Mouse (Mus musculus): ENCODE data around the gene Gm19402. TPM values are rescaled to one million over a fixed set of nuclear protein-coding genes. Genes with fewer than 3 reads are reported as not detected.

Gm19402 gene
- polyA plus RNA-seq, 1 experiment from 2014 or later, result not detected

DNA sequence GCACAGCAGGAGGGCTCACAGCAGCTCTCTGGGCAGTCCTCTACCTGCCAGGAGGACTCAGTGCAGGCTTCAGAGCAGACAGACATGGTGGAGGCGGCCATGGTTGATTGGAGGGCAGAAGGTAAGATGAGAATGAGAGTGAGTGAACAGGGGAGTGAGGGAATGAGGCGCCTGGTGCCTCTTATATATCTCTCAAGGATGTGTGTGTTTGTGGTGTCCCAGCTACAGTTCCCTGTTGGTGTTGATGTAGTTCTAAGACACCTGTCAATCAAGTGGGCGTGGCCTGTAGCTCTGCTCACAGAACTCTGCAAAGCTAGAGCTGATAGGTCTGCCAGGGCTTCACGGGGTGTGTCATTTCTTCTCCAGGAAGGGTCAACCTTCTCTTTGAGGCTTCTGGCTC, 6.6 kb upstream of the Gm19402 start, which contains the start of gene Gm9508:
Gm9508 (minus strand) TSS at position 101 of the 400 bp plus-strand sequence.
- H3K4me1 ChIP-seq, result no peaks in the 10 kb centered on the region
- no peak within 1 kb of the TSS for H3K4me3 ChIP-seq
- no peaks in the 10 kb centered on the region for H3K27me3 ChIP-seq
- H3K9me3 ChIP-seq, result no peaks in the 10 kb centered on the region
- 37% methylated on average over 4 of the region's 4 CpGs for WGBS
- no peak within 1 kb of the TSS for H3K27ac ChIP-seq (replicated peaks)
- no peaks in the 10 kb centered on the region for H3K36me3 ChIP-seq
- ATAC-seq (ENCODE audit: low FRiP score, low read depth), result no peak
- no peak within 1 kb of the TSS for H3K9ac ChIP-seq (replicated peaks)
- H3K4me2 ChIP-seq (replicated peaks), result no peak within 1 kb of the TSS

DNA sequence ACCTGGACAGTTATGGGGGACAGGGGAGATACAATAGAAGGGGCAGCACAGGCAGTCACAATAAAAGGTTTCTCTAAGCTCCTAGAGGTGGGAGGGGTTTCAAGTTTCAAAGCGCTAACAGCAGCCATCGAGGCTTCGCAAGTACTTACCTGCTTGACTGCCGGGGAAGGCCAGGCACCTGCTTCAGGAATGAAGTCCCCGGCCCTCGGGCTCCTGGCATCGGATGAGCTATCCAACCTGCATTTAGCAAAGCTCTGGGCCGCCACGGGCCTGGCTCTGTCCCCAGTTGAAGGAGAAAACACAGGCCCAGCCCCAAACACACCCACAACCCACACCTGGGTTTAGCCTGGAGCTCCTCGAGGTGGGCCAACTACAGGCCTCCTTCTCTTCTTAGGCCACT, 3.5 kb downstream of the Gm19402 start:
- H3K4me3 ChIP-seq, result no peak overlapping the region
- H3K36me3 ChIP-seq, result no peaks in the 10 kb centered on the region
- H3K27me3 ChIP-seq, result peaks cover 46% of the 10 kb centered on the region
- H3K9me3 ChIP-seq, result no peaks in the 10 kb centered on the region
- no peak for ATAC-seq (ENCODE audit: low FRiP score, low read depth)
- H3K27ac ChIP-seq (replicated peaks), result no peak overlapping the region
- H3K4me2 ChIP-seq (replicated peaks), result no peak overlapping the region
- H3K4me1 ChIP-seq, result peaks cover 20% of the 10 kb centered on the region
- no peak overlapping the region for H3K9ac ChIP-seq (replicated peaks)
- WGBS, result 31% methylated on average over 10 of the region's 10 CpGs

DNA sequence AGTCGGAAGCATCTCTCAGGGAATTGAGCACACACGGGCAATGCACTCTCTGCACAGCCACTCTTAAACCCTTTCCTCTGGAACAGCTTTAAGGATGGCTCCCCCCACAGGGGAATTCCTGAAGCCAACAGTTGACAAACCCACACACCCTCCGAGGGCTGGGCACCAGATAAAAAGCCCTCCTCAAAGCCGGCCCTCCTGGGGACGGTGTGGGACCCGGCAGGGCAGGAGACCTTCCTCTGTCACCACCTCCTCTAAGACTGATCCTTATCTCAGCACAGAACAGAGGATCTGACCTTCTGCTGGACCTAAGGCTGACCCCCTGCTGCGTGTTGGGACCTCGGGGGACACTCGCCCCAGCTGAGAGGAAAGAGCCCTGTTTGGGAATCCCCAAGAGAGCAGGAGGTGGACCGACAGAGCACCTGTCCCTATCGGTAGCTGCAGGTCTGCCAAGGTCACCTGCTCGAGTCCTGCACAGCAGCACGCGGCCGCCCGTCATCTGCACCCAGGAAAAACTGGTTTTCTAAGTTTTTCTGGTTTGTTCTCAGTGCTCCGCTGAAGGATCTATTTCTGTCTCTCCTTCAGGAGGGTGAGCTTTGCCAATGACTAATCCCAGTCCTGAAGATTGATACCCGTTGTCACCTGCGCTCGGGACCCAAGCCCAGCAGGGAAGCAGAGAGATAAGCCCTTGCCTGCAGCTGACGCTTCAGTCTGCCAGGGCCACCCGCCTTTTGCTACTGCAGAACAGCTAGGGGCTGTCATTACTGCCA, 4.5 kb downstream of the Gm19402 start, which contains the start of gene Tspear:
Tspear (plus strand) TSS at position 675 of the 770 bp plus-strand sequence.
- no peak for ATAC-seq (ENCODE audit: low FRiP score, low read depth)
- Histone ChIP-seq H3K4me3 (no peak within 1 kb of the TSS), H3K27ac (replicated peaks) (no peak within 1 kb of the TSS), H3K9me3 (no peaks in the 10 kb centered on the region), H3K4me2 (replicated peaks) (no peak within 1 kb of the TSS), H3K36me3 (no peaks in the 10 kb centered on the region), H3K27me3 (peaks cover 46% of the 10 kb centered on the region), H3K9ac (replicated peaks) (no peak within 1 kb of the TSS), H3K4me1 (peaks cover 20% of the 10 kb centered on the region)
- WGBS, result 8% methylated on average over 20 of the region's 22 CpGs

DNA sequence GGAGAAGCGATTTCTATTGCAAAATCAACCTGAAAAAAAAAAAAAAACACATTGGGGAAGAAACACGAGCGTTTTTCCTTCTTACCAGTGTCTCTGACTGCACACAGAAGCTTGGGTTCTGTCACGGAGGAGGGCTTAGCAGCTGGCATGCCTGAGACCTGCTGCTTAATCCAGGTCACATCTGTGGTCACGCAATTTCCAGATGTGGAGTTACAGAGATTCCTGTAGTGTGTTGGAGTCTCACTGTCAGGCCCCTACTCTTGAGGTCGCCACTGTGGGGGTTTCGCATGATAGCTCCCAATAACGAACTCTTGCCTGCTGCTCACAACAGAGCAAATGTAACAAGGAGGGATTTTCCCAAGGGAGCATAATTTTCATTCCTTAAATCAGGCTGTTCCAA, 6.4 kb downstream of the Gm19402 start:
- peaks cover 12% of the 10 kb centered on the region; the same call in 1 of the 2 replicates for H3K4me1 ChIP-seq
- H3K4me3 ChIP-seq, result no peak overlapping the region
- 37% methylated on average over 8 of the region's 8 CpGs for WGBS
- ATAC-seq (ENCODE audit: low FRiP score, low read depth), result no peak
- H3K36me3 ChIP-seq, result no peaks in the 10 kb centered on the region
- peaks cover 51% of the 10 kb centered on the region for H3K27me3 ChIP-seq
- no peaks in the 10 kb centered on the region for H3K9me3 ChIP-seq
- H3K27ac ChIP-seq (replicated peaks), result no peak overlapping the region
- H3K9ac ChIP-seq (replicated peaks), result no peak overlapping the region
- no peak overlapping the region for H3K4me2 ChIP-seq (replicated peaks)

DNA sequence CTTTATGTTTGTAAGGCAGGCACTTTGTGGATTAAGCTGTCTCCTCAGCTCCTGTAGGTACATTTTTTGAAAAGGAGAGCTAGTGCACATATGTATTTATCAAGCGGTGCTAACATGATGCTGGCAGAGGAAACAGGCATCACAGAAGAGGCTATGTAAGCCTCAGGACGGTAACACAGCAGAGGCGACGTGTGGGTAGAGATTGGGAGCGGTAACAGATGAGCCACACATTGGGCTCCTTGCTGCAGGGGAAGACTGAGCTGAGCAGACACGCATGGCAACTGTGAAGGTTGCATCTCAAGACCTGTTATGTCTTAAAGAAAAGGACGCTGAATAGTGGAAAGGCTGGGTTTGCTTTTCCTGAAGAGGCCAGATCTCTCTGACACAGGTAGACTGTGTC, 7.6 kb downstream of the Gm19402 start:
- Histone ChIP-seq H3K27me3 (peaks cover 51% of the 10 kb centered on the region), H3K9ac (replicated peaks) (no peak overlapping the region), H3K27ac (replicated peaks) (no peak overlapping the region), H3K9me3 (no peaks in the 10 kb centered on the region), H3K36me3 (no peaks in the 10 kb centered on the region), H3K4me3 (no peak overlapping the region), H3K4me2 (replicated peaks) (no peak overlapping the region), H3K4me1 (peaks cover 15% of the 10 kb centered on the region)
- no peak for ATAC-seq (ENCODE audit: low FRiP score, low read depth)
- 81% methylated on average over 7 of the region's 7 CpGs for WGBS

DNA sequence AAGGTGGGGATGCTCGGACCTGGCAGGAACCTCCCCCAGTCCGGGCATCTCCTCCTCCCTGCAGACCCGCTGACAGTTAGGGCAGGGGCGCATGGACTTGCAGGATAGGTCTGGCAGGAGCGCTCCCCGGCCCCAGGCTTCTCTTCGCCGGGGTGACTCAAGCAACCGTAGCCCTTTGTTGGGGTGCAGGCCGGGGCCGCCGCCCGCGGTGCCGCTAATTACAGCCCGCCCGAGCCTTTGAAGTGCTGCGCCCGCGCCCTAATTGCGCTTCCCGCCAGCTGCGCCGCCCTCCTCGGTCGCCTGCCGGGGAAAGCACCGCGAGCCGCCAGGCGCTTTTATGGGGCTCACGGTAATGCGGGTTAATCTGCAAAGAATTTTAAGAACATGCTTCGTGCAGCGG, 13.0 kb downstream of the Gm19402 start:
- Histone ChIP-seq H3K4me2 (replicated peaks) (peak overlapping the region; percentile 60), H3K27me3 (peaks cover 41% of the 10 kb centered on the region), H3K4me1 (peaks cover 20% of the 10 kb centered on the region), H3K9ac (replicated peaks) (no peak overlapping the region), H3K27ac (replicated peaks) (0 out of 2 replicates have a peak overlapping the region, but pooled peaks have one; percentile 39), H3K4me3 (peak overlapping the region; percentile 29), H3K36me3 (no peaks in the 10 kb centered on the region), H3K9me3 (no peaks in the 10 kb centered on the region)
- WGBS, result under 1% methylated on average over 35 of the region's 35 CpGs
- ATAC-seq (ENCODE audit: low FRiP score, low read depth), result peak; percentile 66

DNA sequence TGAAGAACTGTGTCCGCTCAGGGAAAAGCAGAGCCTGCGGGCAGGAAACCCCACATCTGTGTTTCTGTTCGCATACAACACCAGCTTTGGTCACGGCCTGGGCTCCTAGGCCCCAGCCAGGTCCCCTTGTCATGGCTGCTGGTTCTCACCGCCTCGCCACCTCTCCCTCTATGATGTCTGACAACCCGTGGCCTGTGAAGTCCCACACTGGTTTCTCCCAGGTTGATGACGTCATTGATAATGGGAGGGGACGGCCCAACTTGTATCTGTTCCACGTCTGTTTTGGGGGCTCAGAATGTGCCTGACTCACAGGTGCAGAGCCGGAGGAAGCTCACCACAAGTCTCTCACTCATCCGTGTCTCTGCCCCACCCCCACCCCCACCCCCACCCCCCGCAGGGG, 16.8 kb downstream of the Gm19402 start:
- WGBS, result 59% methylated on average over 13 of the region's 13 CpGs
- ATAC-seq (ENCODE audit: low FRiP score, low read depth), result no peak

DNA sequence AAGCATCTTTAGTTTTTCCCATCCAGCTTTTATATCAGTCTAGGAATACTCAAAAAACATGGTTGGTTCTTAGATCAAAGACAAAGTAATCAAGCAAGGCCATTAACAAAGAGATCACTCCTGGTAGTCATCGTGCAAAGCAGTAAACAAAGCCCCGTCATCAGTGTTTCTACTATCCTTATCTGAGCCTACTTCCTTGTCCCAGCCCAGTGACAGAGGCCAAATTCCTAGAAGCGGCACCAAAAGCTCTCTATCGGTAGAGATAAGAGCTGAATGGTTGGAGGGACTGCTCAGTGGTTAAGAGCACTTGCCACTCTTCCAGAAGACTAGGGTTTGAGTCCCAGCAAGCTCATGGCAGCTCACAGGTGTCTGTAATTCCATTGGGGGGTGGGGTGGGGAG, 19.0 kb downstream of the Gm19402 start:
- Histone ChIP-seq H3K27ac (replicated peaks) (no peak overlapping the region), H3K4me2 (replicated peaks) (no peak overlapping the region), H3K27me3 (peaks cover 11% of the 10 kb centered on the region), H3K9me3 (no peaks in the 10 kb centered on the region), H3K36me3 (no peaks in the 10 kb centered on the region), H3K4me1 (0 out of 2 replicates have a peak, but pooled peaks cover 6% of the 10 kb centered on the region), H3K9ac (replicated peaks) (no peak overlapping the region), H3K4me3 (no peak overlapping the region)
- no peak for ATAC-seq (ENCODE audit: low FRiP score, low read depth)
- WGBS, result 91% methylated on average over 4 of the region's 4 CpGs

More for the DNA sequence above, 16.8 kb downstream of the Gm19402 start:
- Histone ChIP-seq H3K4me2 (replicated peaks) (no peak overlapping the region), H3K27ac (replicated peaks) (no peak overlapping the region), H3K9me3 (no peaks in the 10 kb centered on the region), H3K36me3 (no peaks in the 10 kb centered on the region), H3K4me1 (peaks cover 20% of the 10 kb centered on the region), H3K4me3 (no peak overlapping the region), H3K27me3 (peaks cover 33% of the 10 kb centered on the region), H3K9ac (replicated peaks) (no peak overlapping the region)

DNA sequence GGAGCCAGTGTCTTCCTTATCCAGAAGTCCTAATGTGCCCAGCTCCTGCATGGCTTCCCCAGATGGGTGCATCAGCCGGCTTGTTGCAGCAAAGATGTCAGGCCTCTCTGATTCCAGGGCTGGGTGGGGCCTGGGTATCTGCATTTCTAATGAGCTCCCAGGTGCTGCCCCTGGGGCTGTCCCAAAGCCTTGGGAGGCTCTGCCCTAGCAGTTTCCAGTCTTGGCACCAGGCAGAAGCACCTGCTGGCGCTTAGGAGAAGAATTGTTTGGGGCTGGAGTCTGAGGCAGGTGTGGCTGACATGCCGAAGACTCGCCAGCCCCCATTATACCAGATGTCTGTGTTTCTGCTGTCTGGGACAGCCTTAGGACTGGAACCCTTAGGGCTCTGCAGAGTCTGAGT, 19.8 kb downstream of the Gm19402 start:
- Histone ChIP-seq H3K27ac (replicated peaks) (no peak overlapping the region), H3K4me3 (no peak overlapping the region), H3K9ac (replicated peaks) (no peak overlapping the region), H3K4me2 (replicated peaks) (no peak overlapping the region), H3K4me1 (0 out of 2 replicates have a peak, but pooled peaks cover 6% of the 10 kb centered on the region), H3K27me3 (peaks cover 3% of the 10 kb centered on the region), H3K9me3 (no peaks in the 10 kb centered on the region), H3K36me3 (no peaks in the 10 kb centered on the region)
- no peak for ATAC-seq (ENCODE audit: low FRiP score, low read depth)
- 70% methylated on average over 4 of the region's 4 CpGs for WGBS

DNA sequence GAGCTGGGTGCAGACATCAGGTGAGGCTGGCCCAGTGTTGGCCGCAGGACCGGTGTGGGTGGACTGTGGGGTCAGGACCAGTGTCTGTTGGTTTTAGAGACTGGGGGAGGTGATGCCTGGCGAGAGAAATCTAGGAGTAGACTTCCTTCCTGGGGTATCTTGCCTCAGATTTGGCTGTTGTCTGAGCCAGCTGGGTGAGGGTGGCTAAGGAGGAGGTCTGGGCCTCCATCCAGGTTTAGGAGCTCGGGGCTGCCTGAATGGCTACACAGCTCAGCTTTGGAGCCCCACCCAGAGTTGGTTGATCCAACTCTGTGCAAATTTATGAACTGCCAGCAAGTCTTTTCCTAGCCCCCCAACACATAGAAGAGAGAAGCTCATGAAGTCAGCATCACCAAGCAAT, 23.2 kb downstream of the Gm19402 start:
- H3K9me3 ChIP-seq, result no peaks in the 10 kb centered on the region
- no peaks in the 10 kb centered on the region for H3K27me3 ChIP-seq
- no peak overlapping the region for H3K27ac ChIP-seq (replicated peaks)
- H3K36me3 ChIP-seq, result no peaks in the 10 kb centered on the region
- H3K4me3 ChIP-seq, result no peak overlapping the region
- no peak overlapping the region for H3K4me2 ChIP-seq (replicated peaks)
- WGBS, result 89% methylated on average over 4 of the region's 4 CpGs
- H3K4me1 ChIP-seq, result no peaks in the 10 kb centered on the region
- H3K9ac ChIP-seq (replicated peaks), result no peak overlapping the region
- no peak for ATAC-seq (ENCODE audit: low FRiP score, low read depth)

DNA sequence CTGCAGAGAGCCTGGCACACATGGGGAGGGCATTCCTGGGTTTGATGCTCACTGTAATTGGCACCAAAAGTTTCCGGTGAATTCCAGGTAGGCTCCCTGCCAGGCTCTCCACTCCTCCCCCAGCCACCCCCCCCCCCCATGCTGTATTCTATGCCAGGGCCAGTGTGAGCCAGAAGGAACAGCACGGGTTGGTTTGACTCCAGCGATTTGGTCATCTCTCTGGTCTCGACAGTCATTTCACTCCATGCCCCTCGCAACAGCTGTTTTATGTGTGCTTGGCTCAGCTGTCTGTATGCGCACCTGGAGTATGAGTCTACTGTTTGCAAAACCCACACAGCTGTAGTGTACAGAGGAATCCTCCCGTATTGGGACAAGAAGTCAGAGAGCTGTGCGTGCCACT, 24.2 kb downstream of the Gm19402 start:
- no peak overlapping the region for H3K4me3 ChIP-seq
- H3K27ac ChIP-seq (replicated peaks), result no peak overlapping the region
- no peaks in the 10 kb centered on the region for H3K9me3 ChIP-seq
- no peak for ATAC-seq (ENCODE audit: low FRiP score, low read depth)
- WGBS, result 85% methylated on average over 8 of the region's 8 CpGs
- H3K4me2 ChIP-seq (replicated peaks), result no peak overlapping the region
- H3K4me1 ChIP-seq, result no peaks in the 10 kb centered on the region
- H3K27me3 ChIP-seq, result no peaks in the 10 kb centered on the region
- no peak overlapping the region for H3K9ac ChIP-seq (replicated peaks)
- H3K36me3 ChIP-seq, result no peaks in the 10 kb centered on the region

DNA sequence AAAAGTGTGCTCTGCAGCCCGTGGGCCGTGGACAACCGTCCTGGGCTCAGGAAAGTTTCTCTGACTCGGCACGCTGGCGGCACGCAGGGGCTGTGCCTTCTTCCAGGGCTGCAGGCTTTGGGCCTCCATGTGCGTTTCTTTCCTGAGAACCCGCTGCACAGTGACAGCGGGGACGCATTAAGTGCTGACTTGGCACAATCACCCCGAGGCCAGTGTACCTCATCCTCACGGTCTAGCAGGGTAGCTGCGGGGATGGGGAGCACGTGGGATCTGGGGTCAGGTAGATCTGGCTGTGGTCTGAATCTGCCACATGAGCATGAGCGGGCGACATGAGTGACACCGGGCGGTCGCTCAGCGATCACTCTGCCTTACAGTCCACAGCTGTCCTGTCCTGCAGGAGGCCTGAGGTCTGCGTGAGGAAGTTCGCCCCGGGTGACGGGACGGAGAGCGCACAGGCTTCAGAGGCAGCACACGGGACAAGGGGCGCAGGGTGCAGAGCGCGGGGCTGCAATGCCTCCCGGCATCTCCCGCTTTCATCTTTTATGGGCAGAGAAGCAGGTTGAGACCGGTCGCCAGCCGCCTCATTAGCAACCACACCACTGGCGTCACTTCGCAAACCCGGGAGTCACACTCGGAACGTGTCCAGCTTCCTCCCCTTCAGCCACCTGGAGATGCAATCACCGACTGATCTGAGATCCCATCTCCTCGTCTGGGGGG, 26.4 kb downstream of the Gm19402 start:
- no peaks in the 10 kb centered on the region for H3K27me3 ChIP-seq
- H3K9ac ChIP-seq (replicated peaks), result no peak overlapping the region
- ATAC-seq (ENCODE audit: low FRiP score, low read depth), result no peak
- no peak overlapping the region for H3K27ac ChIP-seq (replicated peaks)
- no peaks in the 10 kb centered on the region for H3K9me3 ChIP-seq
- H3K4me1 ChIP-seq, result no peaks in the 10 kb centered on the region
- H3K4me3 ChIP-seq, result no peak overlapping the region
- 62% methylated on average over 43 of the region's 43 CpGs for WGBS
- no peak overlapping the region for H3K4me2 ChIP-seq (replicated peaks)
- H3K36me3 ChIP-seq, result no peaks in the 10 kb centered on the region

All from midbrain, embryonic 12.5 days (tissue).